Mouse (Mus musculus) spleen, postnatal 10 days (tissue): ENCODE results near the gene Ccdc38.
"Not testable (repeated sequence)": the region's sequence is repeated elsewhere in the genome, so short reads cannot be mapped to it uniquely, and the experiment has no call there.

Source experiments
- DNase-seq, 2 experiments: peaks; one replicate each; pipeline ENCODE4 v3.0.0; 2021 to 2022; ENCODE audit warnings: low spot score in 2 of 2

Gene Ccdc38

GRCm38 (mm10) chr10:93548991-93549390, 8.6 kb downstream of the Ccdc38 start:
- DNase-seq: peak; percentile 49 to 83

GRCm38 (mm10) chr10:93549821-93550220, 9.4 kb downstream of the Ccdc38 start:
- no peak for DNase-seq

- no peak for DNase-seq
Measured at GRCm38 (mm10) chr10:93552596-93552995, 12.2 kb downstream of the Ccdc38 start.

GRCm38 (mm10) chr10:93557971-93558370, 17.5 kb downstream of the Ccdc38 start:
- not testable (repeated sequence) for DNase-seq

- no peak for DNase-seq
Measured at GRCm38 (mm10) chr10:93559786-93560185, 19.4 kb downstream of the Ccdc38 start.

GRCm38 (mm10) chr10:93564518-93565090, 24.2 kb downstream of the Ccdc38 start:
- no peak for DNase-seq

GRCm38 (mm10) chr10:93567066-93567465, 26.6 kb downstream of the Ccdc38 start:
- no peak for DNase-seq

- no peak for DNase-seq
Measured at GRCm38 (mm10) chr10:93567841-93568566, 27.6 kb downstream of the Ccdc38 start.

- no peak for DNase-seq
Measured at GRCm38 (mm10) chr10:93568671-93569070, 28.2 kb downstream of the Ccdc38 start.

- no peak for DNase-seq
Measured at GRCm38 (mm10) chr10:93572209-93572608, 31.8 kb downstream of the Ccdc38 start.

GRCm38 (mm10) chr10:93574966-93575365, 34.5 kb downstream of the Ccdc38 start:
- no peak for DNase-seq

GRCm38 (mm10) chr10:93575960-93576359, 35.5 kb downstream of the Ccdc38 start:
- no peak for DNase-seq

- peak; percentile 44 to 80 for DNase-seq
Measured at GRCm38 (mm10) chr10:93577271-93577886, 36.9 kb downstream of the Ccdc38 start.

- no peak for DNase-seq
Measured at GRCm38 (mm10) chr10:93588796-93589195, 48.4 kb downstream of the Ccdc38 start.

- peak; percentile 88 to 90 for DNase-seq
Measured at GRCm38 (mm10) chr10:93589281-93589848, 48.9 kb downstream of the Ccdc38 start, which contains the start of gene Snrpf. TSS of gene Snrpf (minus strand) at chr10:93589706.

- DNase-seq: peak in 1 of 2 experiments; percentile 54
Measured at GRCm38 (mm10) chr10:93592456-93592855, 52.0 kb downstream of the Ccdc38 start.

- DNase-seq: peak; percentile 62 to 89
Measured at GRCm38 (mm10) chr10:93594022-93594482, 53.6 kb downstream of the Ccdc38 start.

- no peak for DNase-seq
Measured at GRCm38 (mm10) chr10:93595831-93596230, 55.4 kb downstream of the Ccdc38 start.

- DNase-seq: no peak
Measured at GRCm38 (mm10) chr10:93596641-93597040, 56.2 kb downstream of the Ccdc38 start.

- DNase-seq: no peak
Measured at GRCm38 (mm10) chr10:93602309-93602708, 61.9 kb downstream of the Ccdc38 start.

GRCm38 (mm10) chr10:93603256-93603655, 62.8 kb downstream of the Ccdc38 start:
- no peak for DNase-seq

- DNase-seq: no peak
Measured at GRCm38 (mm10) chr10:93606326-93606725, 65.9 kb downstream of the Ccdc38 start.
